Mouse (Mus musculus): ENCODE data around the gene Osbpl6.

- TF ChIP-seq CTCF (IDR thresholded peaks at IDR 0.05; ENCODE audit: extremely low read depth, insufficient read depth, insufficient read length, insufficient replicate concordance) (no peak), POLR2A (IDR thresholded peaks at IDR 0.05; ENCODE audit: low read depth, low read length) (no peak)
Measured at GRCm38 (mm10) chr2:76449836-76450355, 43.6 kb downstream of the Osbpl6 start.

Measured in spleen, adult 2 months (tissue).